Mouse (Mus musculus) monocyte, adult 2 months (primary cell): ENCODE data around the gene Akain1.

ENCODE experiments used
- DNase-seq, 2 experiments: peaks; one replicate each; pipeline ENCODE4 v3.0.0; 2022; ENCODE audit warnings: low spot score in 2 of 2, low read depth in 1 of 2

Akain1 gene

DNA sequence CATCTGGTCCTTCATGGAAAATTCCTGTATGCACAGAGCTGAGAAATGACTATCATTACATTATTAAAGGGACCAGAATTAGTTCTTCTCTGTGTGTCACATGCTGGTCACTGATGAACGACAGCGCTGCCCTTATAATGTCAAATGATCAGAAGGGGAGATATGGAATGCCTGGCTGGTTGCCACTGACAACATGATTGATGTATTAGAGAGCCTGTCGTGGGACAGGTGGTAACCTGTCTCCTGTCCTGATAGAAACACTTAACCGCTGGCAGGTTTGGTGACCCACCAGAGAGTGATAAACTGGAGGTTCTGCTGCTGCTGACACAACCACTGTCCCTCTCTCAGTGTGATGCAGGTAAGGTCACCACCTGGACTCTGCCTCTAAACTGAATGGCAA lies 40.1 kb downstream of the Akain1 start:
- no peak for DNase-seq

DNA sequence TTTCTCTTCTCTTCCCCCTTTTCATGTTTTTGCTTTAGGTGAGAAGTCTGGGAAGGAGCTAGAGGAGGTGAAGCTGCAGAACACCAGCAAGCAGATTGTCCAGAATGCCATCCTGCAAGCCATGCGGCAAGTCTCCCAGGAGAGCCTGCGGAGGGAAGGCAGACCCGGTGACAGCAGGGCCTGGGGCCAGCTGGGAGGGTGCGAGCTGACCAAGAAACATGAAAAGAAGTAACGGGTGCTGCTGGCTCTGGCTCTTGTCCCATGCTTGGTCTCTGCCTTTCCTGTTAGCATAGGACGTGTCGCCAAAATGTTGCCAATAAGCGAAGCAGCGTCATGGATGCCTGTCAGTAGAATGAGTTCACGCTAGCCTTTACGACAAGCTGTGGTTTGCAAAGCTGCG lies 48.0 kb downstream of the Akain1 start:
- DNase-seq = no peak

DNA sequence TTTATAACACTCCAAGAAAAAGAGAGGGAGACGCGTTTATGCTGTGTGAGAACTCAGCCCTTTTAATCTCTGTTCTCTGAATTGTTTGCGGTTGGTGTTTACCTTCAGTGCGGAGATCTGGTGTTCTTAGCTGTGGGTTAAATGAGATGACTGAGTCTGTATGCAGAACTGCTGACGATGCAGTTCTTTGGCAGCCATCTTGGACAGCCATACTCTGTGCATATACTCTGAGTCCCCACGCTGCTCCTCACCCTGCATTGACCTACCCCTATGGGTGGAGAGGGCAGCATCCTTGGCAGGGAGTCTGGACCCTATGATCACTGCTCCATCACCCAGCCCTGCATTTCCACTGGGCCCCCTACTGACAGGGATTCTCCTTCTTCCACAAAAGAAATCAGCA lies 48.8 kb downstream of the Akain1 start:
- DNase-seq = no peak

DNA sequence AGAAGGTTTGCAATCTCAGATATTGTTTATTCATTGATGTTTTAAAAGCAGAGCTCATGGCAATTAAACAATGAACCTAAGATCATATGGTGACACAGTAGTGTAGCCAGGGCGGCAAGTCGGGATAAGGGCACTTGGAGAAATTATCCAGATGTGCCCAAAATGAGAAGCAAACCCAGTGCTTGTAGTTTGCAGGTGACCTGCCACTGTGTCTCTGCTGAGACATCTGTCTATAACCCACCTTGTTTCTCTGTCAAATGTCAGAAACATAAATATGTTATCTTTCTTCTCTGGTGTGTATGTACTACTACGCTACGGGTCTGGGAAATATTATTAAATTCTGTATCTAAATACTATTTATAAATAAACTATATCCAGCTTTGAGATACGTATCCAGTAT lies 49.7 kb downstream of the Akain1 start:
- DNase-seq = no peak

DNA sequence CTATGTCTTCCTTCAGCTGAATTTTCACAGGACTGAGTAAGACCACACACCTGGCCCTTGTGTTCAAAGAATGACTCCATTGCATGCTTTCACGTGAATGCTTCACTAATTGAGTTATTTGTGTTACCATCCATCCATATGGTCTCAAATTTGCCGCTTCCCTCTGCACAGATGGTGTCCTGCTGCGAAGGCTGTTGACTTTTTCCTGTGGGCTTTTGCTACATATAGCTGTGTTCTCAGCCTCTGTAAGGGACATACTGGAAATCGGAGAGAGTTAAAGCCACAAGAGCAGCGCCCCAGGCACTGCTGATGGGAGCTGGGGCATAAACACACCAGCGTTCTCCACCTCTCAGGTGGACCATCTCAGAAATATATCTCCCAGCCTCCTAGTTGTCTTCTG lies 53.2 kb downstream of the Akain1 start:
- no peak for DNase-seq

- no peak for DNase-seq
Measured at GRCm38 (mm10) chr17:69495531-69495930, 56.4 kb downstream of the Akain1 start.

DNA sequence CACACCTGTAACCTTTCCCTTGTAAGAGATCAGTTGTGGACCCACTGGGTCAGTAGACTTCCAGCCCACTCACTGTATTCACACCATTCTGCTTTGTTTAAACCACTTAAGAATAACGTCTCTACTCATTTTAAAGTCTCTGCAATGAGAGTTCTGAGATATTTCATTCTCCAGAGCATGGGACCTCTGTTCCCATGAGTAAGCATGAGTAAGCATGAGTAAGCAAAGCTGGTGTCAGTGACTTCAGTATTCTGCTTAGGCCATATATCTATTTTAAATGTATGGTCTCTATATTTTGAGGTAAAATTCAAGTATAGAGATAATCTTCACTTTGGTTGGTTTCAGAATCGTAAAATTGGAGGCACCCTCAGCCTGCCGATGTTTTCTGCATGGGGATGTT lies 57.0 kb downstream of the Akain1 start:
- DNase-seq = no peak

GRCm38 (mm10) chr17:69497315-69497714 lies 58.2 kb downstream of the Akain1 start:
- DNase-seq = no peak

DNA sequence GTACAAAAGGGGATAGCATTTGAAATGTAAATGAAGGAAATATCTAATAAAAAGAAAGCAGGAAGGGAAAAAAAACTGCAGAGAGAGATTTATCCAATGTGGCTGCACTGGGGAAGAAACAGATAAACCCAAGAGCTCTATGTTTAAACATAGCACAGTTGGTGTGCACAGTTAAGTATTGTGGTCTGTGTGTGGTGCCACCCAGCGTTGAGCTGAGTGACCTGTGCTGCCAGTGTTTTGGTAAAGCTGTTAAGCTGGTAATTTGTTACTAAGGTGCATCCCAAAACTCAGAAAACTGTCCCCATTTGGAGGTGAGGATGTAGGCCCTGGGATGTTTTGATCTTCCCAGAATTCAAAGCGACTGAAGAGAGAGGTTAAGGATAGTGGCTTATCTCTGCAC lies 59.8 kb downstream of the Akain1 start:
- no peak for DNase-seq

DNA sequence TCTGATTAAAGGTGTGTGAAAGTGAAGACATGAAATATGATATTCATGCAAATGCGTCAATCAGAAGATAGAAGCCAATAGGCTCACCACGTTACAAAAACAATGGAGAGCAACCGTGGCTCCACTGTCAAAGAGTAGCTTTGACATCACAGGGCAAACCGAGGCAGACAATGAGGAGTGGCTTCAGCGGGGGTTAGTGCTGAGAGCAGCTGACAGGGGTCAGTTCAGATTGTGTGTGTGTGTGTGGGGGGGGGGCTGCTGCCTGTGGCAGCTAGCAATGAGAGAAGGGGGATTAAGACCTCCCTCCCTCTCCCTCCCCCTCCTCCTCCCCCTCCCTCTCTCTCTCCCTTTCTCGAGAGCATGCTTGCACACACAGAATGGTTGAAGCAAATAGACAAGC lies 60.3 kb downstream of the Akain1 start:
- no peak for DNase-seq

DNA sequence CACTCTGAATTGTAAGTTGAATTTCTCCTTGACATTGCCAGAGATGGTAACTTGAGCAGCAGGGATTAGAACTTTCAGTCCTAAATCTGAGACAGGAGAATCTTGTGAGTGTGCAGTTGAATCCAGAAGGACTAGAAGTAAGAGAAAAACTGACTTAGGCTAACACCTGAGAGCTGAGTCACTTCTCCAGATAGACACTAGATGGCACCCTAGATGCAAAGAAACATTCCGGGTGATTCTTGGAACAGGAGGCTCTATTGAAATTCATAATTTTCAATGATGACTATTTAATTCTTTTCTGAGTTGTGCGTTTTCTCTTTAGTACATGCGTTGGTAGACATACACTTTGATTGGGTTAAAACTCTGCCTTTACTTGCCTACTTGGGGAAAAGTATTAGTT lies 66.9 kb downstream of the Akain1 start:
- DNase-seq = no peak

- DNase-seq = no peak
Measured at GRCm38 (mm10) chr17:69516344-69516907, 77.3 kb downstream of the Akain1 start.

DNA sequence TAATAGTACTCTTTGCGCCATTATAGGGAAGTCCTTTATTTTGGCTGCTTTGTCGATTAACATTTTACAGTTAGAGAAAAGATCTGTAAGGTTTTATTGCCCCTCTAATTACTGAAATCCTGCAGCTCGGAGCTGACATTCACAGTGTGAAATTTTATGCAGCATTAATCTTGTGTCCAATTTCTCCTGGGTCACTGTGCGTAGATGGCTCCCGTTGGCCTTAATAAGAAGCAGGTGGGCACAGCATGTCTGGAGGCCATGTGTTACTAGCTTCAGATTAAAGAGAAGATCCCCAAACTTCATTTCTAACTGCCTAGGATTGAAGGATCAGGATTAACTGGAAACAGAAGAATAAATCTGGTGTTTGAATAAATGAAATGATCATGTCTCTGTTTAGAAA lies 92.3 kb downstream of the Akain1 start:
- DNase-seq = no peak
